Mouse (Mus musculus): ENCODE results near the gene Slc2a1. TPM values are rescaled to one million over a fixed set of nuclear protein-coding genes. Genes with fewer than 3 reads are reported as not detected.

Gene Slc2a1
- total RNA-seq, 1 experiment: 526 TPM

DNA sequence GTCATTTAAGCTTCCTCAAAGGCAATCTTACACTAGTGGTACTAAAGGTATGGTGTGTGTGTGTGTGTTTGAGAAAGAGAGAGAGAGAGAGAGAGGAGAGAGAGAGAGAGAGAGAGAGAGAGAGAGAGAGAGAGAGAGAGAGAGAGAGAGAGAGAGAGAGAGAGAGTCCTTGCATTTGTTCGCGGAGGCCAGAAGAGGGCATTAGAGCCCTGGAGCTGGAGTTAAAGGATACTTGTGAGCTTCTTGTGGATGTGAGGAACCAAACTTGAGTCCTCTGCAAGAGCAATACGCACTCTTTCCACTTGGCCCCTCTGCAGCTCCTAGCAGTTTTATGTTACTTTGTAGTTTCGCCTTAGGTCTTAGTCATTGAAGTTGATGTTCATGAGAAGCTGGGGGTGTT, 54.5 kb downstream of the Slc2a1 start:
- no peak for TF ChIP-seq MAFK (IDR thresholded peaks at IDR 0.05; ENCODE audit: insufficient read depth, low read depth, low read length)
- TF ChIP-seq ZNF384 (IDR thresholded peaks at IDR 0.05; ENCODE audit: low read depth, low read length): no peak
- no peak for TF ChIP-seq ZC3H11A (IDR thresholded peaks at IDR 0.05; ENCODE audit: borderline replicate concordance, low read depth, low read length)
- TF ChIP-seq HCFC1 (IDR thresholded peaks at IDR 0.05; ENCODE audit: borderline replicate concordance, insufficient read depth, low read length): no peak
- in situ Hi-C loops (cut with MboI; ENCODE audit: low sequenced_read_pairs in 2 of 2, unreplicated experiment in 2 of 2): loop anchor here (25.0 kb wide), 2 partner anchors 526 to 551 kb away; partner anchors contain the start of genes Cfap57 (in 1 of the 2) and Ebna1bp2 (in 1 of the 2)
- no peak for DNase-seq (ENCODE audit: low read depth, low spot score)

DNA sequence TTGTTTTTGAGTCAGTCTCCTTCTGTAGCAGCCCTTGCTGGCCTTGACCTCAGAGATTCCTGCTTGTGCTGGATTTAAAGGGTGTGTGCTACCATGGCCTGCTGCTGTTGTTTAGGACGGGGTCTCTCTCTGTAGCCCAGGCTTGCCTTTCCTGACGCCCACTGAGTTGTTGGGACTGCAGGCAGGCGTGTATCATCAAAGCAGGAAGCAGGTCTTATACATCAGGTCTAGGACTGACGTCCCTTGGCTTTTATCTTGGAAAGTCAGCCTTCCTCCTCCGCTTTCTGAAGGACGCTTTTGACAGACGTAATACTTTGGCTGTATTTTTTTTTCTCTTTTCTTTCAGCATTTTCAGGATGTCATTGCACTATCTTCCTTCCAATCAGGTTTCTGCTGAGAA, 57.4 kb downstream of the Slc2a1 start:
- Histone ChIP-seq H3K9me3 (ENCODE audit: control insufficient read depth, insufficient read depth, low read depth, low read length) (no peaks in the 10 kb centered on the region), H3K27ac (ENCODE audit: insufficient read depth, low read depth, low read length, poor library complexity, severe bottlenecking) (no peak overlapping the region), H3K36me3 (ENCODE audit: control insufficient read depth, insufficient read depth, low read length, poor library complexity, severe bottlenecking) (peaks cover 11% of the 10 kb centered on the region), H3K9ac (ENCODE audit: insufficient read depth, low read depth, low read length, poor library complexity, severe bottlenecking) (no peak overlapping the region), H3K4me1 (ENCODE audit: control insufficient read depth in 2 of 2, insufficient read depth in 2 of 2, low read length in 2 of 2, poor library complexity in 1 of 2) (peaks cover 0 to 5% of the 10 kb centered on the region in 2 experiments; a peak in 1 of 4 replicates), H3K4me3 (ENCODE audit: insufficient read depth in 1 of 2, low read depth in 1 of 2, low read length in 2 of 2, poor library complexity in 1 of 2, severe bottlenecking in 1 of 2) (no peak overlapping the region)
- no peak for DNase-seq (ENCODE audit: low read depth, low spot score)
- in situ Hi-C loops (cut with MboI; ENCODE audit: low sequenced_read_pairs in 2 of 2, unreplicated experiment in 2 of 2): loop anchor here (5.0 to 25.0 kb wide), 3 partner anchors 174 to 554 kb away; partner anchors contain the start of genes Cfap57 (in 1 of the 2) and Ebna1bp2 (in 1 of the 2)
- TF ChIP-seq MAFK (IDR thresholded peaks at IDR 0.05; ENCODE audit: insufficient read depth, low read depth, low read length) (no peak), ZC3H11A (IDR thresholded peaks at IDR 0.05; ENCODE audit: borderline replicate concordance, low read depth, low read length) (no peak), HCFC1 (IDR thresholded peaks at IDR 0.05; ENCODE audit: borderline replicate concordance, insufficient read depth, low read length) (no peak), ZNF384 (IDR thresholded peaks at IDR 0.05; ENCODE audit: low read depth, low read length) (no peak), CHD2 (IDR thresholded peaks at IDR 0.05; ENCODE audit: low read depth, low read length) (no peak)

More for the DNA sequence above, 54.5 kb downstream of the Slc2a1 start:
- no peak overlapping the region for H3K9ac ChIP-seq (ENCODE audit: insufficient read depth, low read depth, low read length, poor library complexity, severe bottlenecking)
- H3K27ac ChIP-seq (ENCODE audit: insufficient read depth, low read depth, low read length, poor library complexity, severe bottlenecking): no peak overlapping the region
- no peaks in the 10 kb centered on the region for H3K4me1 ChIP-seq (ENCODE audit: control insufficient read depth in 2 of 2, insufficient read depth in 2 of 2, low read length in 2 of 2, poor library complexity in 1 of 2)
- no peak overlapping the region for H3K4me3 ChIP-seq (ENCODE audit: insufficient read depth in 1 of 2, low read depth in 1 of 2, low read length in 2 of 2, poor library complexity in 1 of 2, severe bottlenecking in 1 of 2)
- no peaks in the 10 kb centered on the region for H3K36me3 ChIP-seq (ENCODE audit: control insufficient read depth, insufficient read depth, low read length, poor library complexity, severe bottlenecking)
- no peaks in the 10 kb centered on the region for H3K9me3 ChIP-seq (ENCODE audit: control insufficient read depth, insufficient read depth, low read depth, low read length)

DNA sequence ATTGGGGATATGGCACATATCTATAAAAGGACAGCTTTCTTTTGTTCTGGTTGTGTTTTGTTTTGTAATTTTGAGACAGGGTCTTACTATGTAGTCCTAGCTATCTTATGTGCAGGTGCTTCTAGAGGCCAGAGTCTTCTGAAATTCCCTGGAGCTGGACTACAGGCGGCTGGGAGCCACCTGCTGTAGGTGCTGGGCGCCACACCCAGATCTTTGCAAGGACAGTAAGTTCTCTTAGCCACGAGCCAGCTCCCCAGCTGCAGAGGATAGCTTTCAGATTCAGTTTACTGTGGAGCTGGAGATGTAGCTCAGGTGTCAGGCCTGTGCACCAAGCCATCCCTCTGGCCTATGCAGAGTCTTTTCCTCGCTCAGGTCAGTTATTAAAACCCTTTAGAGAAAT, 58.6 kb downstream of the Slc2a1 start:
- H3K36me3 ChIP-seq (ENCODE audit: control insufficient read depth, insufficient read depth, low read length, poor library complexity, severe bottlenecking): peaks cover 11% of the 10 kb centered on the region
- in situ Hi-C loops (cut with MboI; ENCODE audit: low sequenced_read_pairs in 2 of 2, unreplicated experiment in 2 of 2): loop anchor here (5.0 to 25.0 kb wide), 3 partner anchors 175 to 555 kb away; partner anchors contain the start of genes Cfap57 (in 1 of the 2) and Ebna1bp2 (in 1 of the 2)
- H3K4me1 ChIP-seq (ENCODE audit: control insufficient read depth in 2 of 2, insufficient read depth in 2 of 2, low read length in 2 of 2, poor library complexity in 1 of 2): peaks cover 0 to 5% of the 10 kb centered on the region in 2 experiments; a peak in 1 of 4 replicates
- no peak for TF ChIP-seq ZC3H11A (IDR thresholded peaks at IDR 0.05; ENCODE audit: borderline replicate concordance, low read depth, low read length)
- no peak for TF ChIP-seq MAFK (IDR thresholded peaks at IDR 0.05; ENCODE audit: insufficient read depth, low read depth, low read length)
- no peak for TF ChIP-seq HCFC1 (IDR thresholded peaks at IDR 0.05; ENCODE audit: borderline replicate concordance, insufficient read depth, low read length)
- TF ChIP-seq ZNF384 (IDR thresholded peaks at IDR 0.05; ENCODE audit: low read depth, low read length): no peak
- TF ChIP-seq CHD2 (IDR thresholded peaks at IDR 0.05; ENCODE audit: low read depth, low read length): no peak
- H3K27ac ChIP-seq (ENCODE audit: insufficient read depth, low read depth, low read length, poor library complexity, severe bottlenecking): no peak overlapping the region
- no peak overlapping the region for H3K9ac ChIP-seq (ENCODE audit: insufficient read depth, low read depth, low read length, poor library complexity, severe bottlenecking)
- DNase-seq (ENCODE audit: low read depth, low spot score): no peak
- no peak overlapping the region for H3K4me3 ChIP-seq (ENCODE audit: insufficient read depth in 1 of 2, low read depth in 1 of 2, low read length in 2 of 2, poor library complexity in 1 of 2, severe bottlenecking in 1 of 2)
- H3K9me3 ChIP-seq (ENCODE audit: control insufficient read depth, insufficient read depth, low read depth, low read length): no peaks in the 10 kb centered on the region

- no peaks in the 10 kb centered on the region for H3K9me3 ChIP-seq (ENCODE audit: control insufficient read depth, insufficient read depth, low read depth, low read length)
- no peak for TF ChIP-seq ZNF384 (IDR thresholded peaks at IDR 0.05; ENCODE audit: low read depth, low read length)
- TF ChIP-seq MAFK (IDR thresholded peaks at IDR 0.05; ENCODE audit: insufficient read depth, low read depth, low read length): no peak
- TF ChIP-seq CHD2 (IDR thresholded peaks at IDR 0.05; ENCODE audit: low read depth, low read length): 0 out of 2 replicates have a peak, but pooled peaks have one; percentile 32
- peak; percentile 84 for TF ChIP-seq ZC3H11A (IDR thresholded peaks at IDR 0.05; ENCODE audit: borderline replicate concordance, low read depth, low read length)
- no peak for TF ChIP-seq HCFC1 (IDR thresholded peaks at IDR 0.05; ENCODE audit: borderline replicate concordance, insufficient read depth, low read length)
- DNase-seq (ENCODE audit: low read depth, low spot score): peak; percentile 81
- H3K4me1 ChIP-seq (ENCODE audit: control insufficient read depth in 2 of 2, insufficient read depth in 2 of 2, low read length in 2 of 2, poor library complexity in 1 of 2): peaks cover 0 to 5% of the 10 kb centered on the region in 2 experiments; a peak in 1 of 4 replicates
- no peak overlapping the region for H3K27ac ChIP-seq (ENCODE audit: insufficient read depth, low read depth, low read length, poor library complexity, severe bottlenecking)
- H3K9ac ChIP-seq (ENCODE audit: insufficient read depth, low read depth, low read length, poor library complexity, severe bottlenecking): no peak overlapping the region
- in situ Hi-C loops (cut with MboI; ENCODE audit: low sequenced_read_pairs in 2 of 2, unreplicated experiment in 2 of 2): loop anchor here (5.0 to 25.0 kb wide), 3 partner anchors 175 to 555 kb away; partner anchors contain the start of genes Cfap57 (in 1 of the 2) and Ebna1bp2 (in 1 of the 2)
- no peak overlapping the region for H3K4me3 ChIP-seq (ENCODE audit: insufficient read depth in 1 of 2, low read depth in 1 of 2, low read length in 2 of 2, poor library complexity in 1 of 2, severe bottlenecking in 1 of 2)
- H3K36me3 ChIP-seq (ENCODE audit: control insufficient read depth, insufficient read depth, low read length, poor library complexity, severe bottlenecking): peaks cover 11% of the 10 kb centered on the region
Observed at GRCm38 (mm10) chr4:119167663-119168062, 59.2 kb downstream of the Slc2a1 start.
